Mouse (Mus musculus) kidney, adult 2 months (tissue): Measurements from ENCODE around the gene Fyb2. TPM values are rescaled to one million over a fixed set of nuclear protein-coding genes. Genes with fewer than 3 reads are reported as not detected.
A peak's percentile ranks its signal among the peaks of the same experiment; 100 is the strongest.

Source experiments
- DNase-seq: peaks from one replicate; pipeline ENCODE4 v3.0.0; 2021
- H3K27ac ChIP-seq: fragments of 200-500 bp; 2 replicates; pipeline ENCODE4 v1.5.1; 2012; ENCODE audit warnings: low read depth, low read length, control low read depth, inconsistent platforms; ENCODE audit not compliant: insufficient read depth
- H3K27me3 ChIP-seq: fragments of 200-500 bp; replicated peaks from 2 replicates; pipeline ENCODE4 v1.6.1; 2012; ENCODE audit warnings: mild to moderate bottlenecking, moderate library complexity, low read length, inconsistent platforms; ENCODE audit not compliant: control insufficient read depth, insufficient read depth
- H3K36me3 ChIP-seq: fragments of 200-500 bp; 2 replicates; pipeline ENCODE4 v1.6.1; 2012; ENCODE audit warnings: mild to moderate bottlenecking, moderate library complexity, low read length, inconsistent platforms; ENCODE audit not compliant: control insufficient read depth, insufficient read depth
- H3K4me1 ChIP-seq: fragments of 200-500 bp; 2 replicates; pipeline ENCODE4 v1.6.1; 2011; ENCODE audit warnings: low read length; ENCODE audit not compliant: control insufficient read depth, insufficient read depth
- H3K4me3 ChIP-seq: fragments of 200-500 bp; 2 replicates; pipeline ENCODE4 v1.5.1; 2011; ENCODE audit warnings: mild to moderate bottlenecking, low read depth, low read length, control low read depth; ENCODE audit not compliant: insufficient read depth
- CTCF ChIP-seq: fragments of 200-500 bp; conservative IDR thresholded peaks from 2 replicates; pipeline ENCODE4 v1.5.1; 2011; ENCODE audit warnings: low read depth, mild to moderate bottlenecking, control low read depth, low read length, moderate library complexity, mixed read lengths; ENCODE audit not compliant: insufficient read depth, insufficient read length
- POLR2A ChIP-seq: fragments of 200-500 bp; IDR thresholded peaks from one replicate; pipeline ENCODE4 v1.6.1; 2011; ENCODE audit warnings: low read depth, low read length, control low read depth
- WGBS: fragments of 180-500 bp; shearing (Covaris S2); methylation state at CpG from one replicate; pipeline ENCODE4 v1.1.7; 2018; 5-methylcytosine and 5-hydroxymethylcytosine counted together
- polyA plus RNA-seq: library from polyadenylated mRNA; depleted of rRNA; stranded (reverse); fragments of >200 nt; gene quantifications from 2 replicates; pipeline ENCODE4 v1.2.3, GENCODE M21; 2012

Fyb2 gene
- polyA plus RNA-seq, 1 experiment = 0.48 TPM

GRCm38 (mm10) chr4:104888499-104889262, 24.6 kb upstream of the Fyb2 start:
- Histone ChIP-seq H3K4me1 (peaks cover 2% of the 10 kb centered on the region), H3K27me3 (no peaks in the 10 kb centered on the region), H3K4me3 (no peak overlapping the region), H3K36me3 (no peaks in the 10 kb centered on the region), H3K27ac (no peak overlapping the region)
- TF ChIP-seq CTCF = no peak
- TF ChIP-seq POLR2A = no peak
- DNase-seq = no peak
- 78% methylated on average over 9 of the region's 9 CpGs for WGBS

GRCm38 (mm10) chr4:104891708-104892107, 21.5 kb upstream of the Fyb2 start:
- Histone ChIP-seq H3K4me3 (no peak overlapping the region), H3K27ac (no peak overlapping the region), H3K36me3 (no peaks in the 10 kb centered on the region), H3K27me3 (no peaks in the 10 kb centered on the region), H3K4me1 (peaks cover 2% of the 10 kb centered on the region)
- no peak for TF ChIP-seq POLR2A
- TF ChIP-seq CTCF = no peak
- DNase-seq = peak; percentile 82
- 52% methylated on average over 7 of the region's 7 CpGs for WGBS

- TF ChIP-seq CTCF = no peak
- no peak for TF ChIP-seq POLR2A
- DNase-seq = no peak
- Histone ChIP-seq H3K36me3 (no peaks in the 10 kb centered on the region), H3K4me3 (no peak overlapping the region), H3K27me3 (no peaks in the 10 kb centered on the region), H3K27ac (no peak overlapping the region), H3K4me1 (no peaks in the 10 kb centered on the region)
- whole genome bisulfite sequencing = 72% methylated on average over 5 of the region's 5 CpGs
These were observed 19.7 kb upstream of the Fyb2 start for GRCm38 (mm10) chr4:104893588-104893987.

GRCm38 (mm10) chr4:104894004-104894734, 19.1 kb upstream of the Fyb2 start:
- TF ChIP-seq CTCF (peak; percentile 82), POLR2A (no peak)
- Histone ChIP-seq H3K27ac (no peak overlapping the region), H3K4me3 (no peak overlapping the region), H3K4me1 (no peaks in the 10 kb centered on the region), H3K36me3 (no peaks in the 10 kb centered on the region), H3K27me3 (no peaks in the 10 kb centered on the region)
- peak; percentile 47 for DNase-seq
- 45% methylated on average over 13 of the region's 13 CpGs for WGBS

GRCm38 (mm10) chr4:104902836-104903235, 10.4 kb upstream of the Fyb2 start:
- no peaks in the 10 kb centered on the region for H3K27me3 ChIP-seq
- H3K36me3 ChIP-seq = no peaks in the 10 kb centered on the region
- H3K4me1 ChIP-seq = no peaks in the 10 kb centered on the region
- no peak for TF ChIP-seq CTCF
- no peak for TF ChIP-seq POLR2A
- no peak overlapping the region for H3K27ac ChIP-seq
- 82% methylated on average over 2 of the region's 2 CpGs for WGBS
- DNase-seq = no peak
- H3K4me3 ChIP-seq = no peak overlapping the region

GRCm38 (mm10) chr4:104905049-104905448, 8.2 kb upstream of the Fyb2 start:
- no peak for TF ChIP-seq CTCF
- no peak for TF ChIP-seq POLR2A
- Histone ChIP-seq H3K36me3 (no peaks in the 10 kb centered on the region), H3K27ac (no peak overlapping the region), H3K4me1 (no peaks in the 10 kb centered on the region), H3K27me3 (no peaks in the 10 kb centered on the region), H3K4me3 (no peak overlapping the region)
- no peak for DNase-seq
- 85% methylated on average over 6 of the region's 6 CpGs for WGBS

GRCm38 (mm10) chr4:104911685-104912084, 1.6 kb upstream of the Fyb2 start:
- TF ChIP-seq POLR2A = no peak
- peak; percentile 87 for TF ChIP-seq CTCF
- WGBS = 26% methylated on average over 7 of the region's 7 CpGs
- no peak overlapping the region for H3K4me3 ChIP-seq
- no peaks in the 10 kb centered on the region for H3K27me3 ChIP-seq
- peak; percentile 78 for DNase-seq
- no peaks in the 10 kb centered on the region for H3K4me1 ChIP-seq
- H3K36me3 ChIP-seq = no peaks in the 10 kb centered on the region
- H3K27ac ChIP-seq = no peak overlapping the region
